Mouse (Mus musculus) hematopoietic stem cell, adult 5-6 weeks (primary cell): Measurements from ENCODE around the gene Tuba1c. TPM values are rescaled to one million over a fixed set of nuclear protein-coding genes. Genes with fewer than 3 reads are reported as not detected.
A peak's percentile ranks its signal among the peaks of the same experiment; 100 is the strongest.

Experiments
- ATAC-seq, 2 experiments: fragments of 125-278 bp in 1 of 2; replicated peaks in 1 of 2; 2 replicates each; pipeline ENCODE4 v1.8.0; 2016 to 2017; ENCODE audit warnings: inconsistent platforms in 2 of 2, mild to moderate bottlenecking in 2 of 2, moderate number of reproducible peaks in 2 of 2, low read depth in 1 of 2, moderate TSS enrichment in 1 of 2; ENCODE audit not compliant: low FRiP score in 2 of 2, poor library complexity in 2 of 2, severe bottlenecking in 2 of 2, insufficient read depth in 1 of 2, low TSS enrichment in 1 of 2
- total RNA-seq: library from RNA; stranded (forward); fragments of 172-1452, 232-1000 nt; gene quantifications from 2 replicates; pipeline ENCODE4 v1.2.3, GENCODE M21; 2017

The Tuba1c gene
- total RNA-seq, 1 experiment from 2014 or later = 65.1 TPM

GRCm38 (mm10) chr15:99020171-99020570 lies 9.5 kb upstream of the Tuba1c start:
- no peak for ATAC-seq

GRCm38 (mm10) chr15:99021255-99021654 lies 8.4 kb upstream of the Tuba1c start:
- no peak for ATAC-seq

GRCm38 (mm10) chr15:99024668-99025314 lies 4.9 kb upstream of the Tuba1c start:
- peak; percentile 47; a peak in 1 of 4 replicates for ATAC-seq

GRCm38 (mm10) chr15:99025414-99025813 lies 4.3 kb upstream of the Tuba1c start:
- ATAC-seq = no peak

- ATAC-seq = no peak
These were observed 3.4 kb upstream of the Tuba1c start for GRCm38 (mm10) chr15:99026259-99026658.

- no peak for ATAC-seq
These were observed 2.6 kb upstream of the Tuba1c start for GRCm38 (mm10) chr15:99027116-99027515.

GRCm38 (mm10) chr15:99028874-99029458 lies 725 bp upstream of the Tuba1c start:
- ATAC-seq = no peak

GRCm38 (mm10) chr15:99030585-99031387 lies 1.1 kb downstream of the Tuba1c start:
- peak in 1 of 2 experiments; percentile 29; a peak in 2 of 4 replicates for ATAC-seq

- no peak for ATAC-seq
These were observed 1.6 kb downstream of the Tuba1c start for GRCm38 (mm10) chr15:99031388-99031675.

- no peak for ATAC-seq
These were observed 2.5 kb downstream of the Tuba1c start for GRCm38 (mm10) chr15:99032041-99032725.

GRCm38 (mm10) chr15:99032726-99033250 lies 3.1 kb downstream of the Tuba1c start:
- ATAC-seq = no peak

- peak; percentile 4 to 9; a peak in 1 of 4 replicates for ATAC-seq
These were observed 4.0 kb downstream of the Tuba1c start for GRCm38 (mm10) chr15:99033498-99034270.

- ATAC-seq = no peak
These were observed 5.7 kb downstream of the Tuba1c start for GRCm38 (mm10) chr15:99035431-99035830.

GRCm38 (mm10) chr15:99036249-99036905 lies 6.7 kb downstream of the Tuba1c start:
- no peak for ATAC-seq

- ATAC-seq = no peak
These were observed 8.3 kb downstream of the Tuba1c start for GRCm38 (mm10) chr15:99038025-99038424.

GRCm38 (mm10) chr15:99038797-99039196 lies 9.1 kb downstream of the Tuba1c start:
- no peak for ATAC-seq

GRCm38 (mm10) chr15:99039306-99039705 lies 9.6 kb downstream of the Tuba1c start:
- no peak for ATAC-seq
